Comparison of ENCODE assay signal across 9 mouse cellular contexts in genomic region chr8:11313176-11314111, GRCm38 (mm10). TPM values are rescaled to one million over a fixed set of nuclear protein-coding genes. Genes with fewer than 3 reads are reported as not detected.
DNase-seq lines count a peak whose midpoint lies in the region; ATAC-seq and TF ChIP-seq lines count a peak whose summit lies in the region.
"Had no signal": no experiment of that assay in that cellular context is flagged by ENCODE, and none has a peak within 500 bp of the region (broad histone marks: within the 10 kb centered on the region; RNA-seq: fewer than 3 reads in every experiment).

No protein-coding gene starts in this region.

- peak overlapping the region; percentile 71 for H3K9ac ChIP-seq in intestine, postnatal 0 days (ENCODE audit: low read depth, low read length)

- peak overlapping the region; percentile 82 for H3K4me3 ChIP-seq in gastrocnemius, adult 2 months
- H3K4me3 ChIP-seq in intestine, postnatal 0 days (ENCODE audit: low read depth, low read length), result peak overlapping the region; percentile 60
- H3K4me3 ChIP-seq in lung, adult 2 months (replicated peaks; ENCODE audit: extremely low read depth, low read depth, low read length), result peak overlapping the region; percentile 82

- peak overlapping the region; percentile 94 for H3K27ac ChIP-seq in gastrocnemius, adult 2 months
- H3K27ac ChIP-seq in intestine, postnatal 0 days (ENCODE audit: low read depth, low read length), result peak overlapping the region; percentile 79; the same call in 1 of the 2 replicates

- 9% methylated on average over 45 of the region's 45 CpGs for WGBS in intestine, postnatal 0 days
- WGBS in lung, adult 2 months, result 5% methylated on average over 45 of the region's 45 CpGs

- H3K4me2 ChIP-seq in intestine, postnatal 0 days (replicated peaks; ENCODE audit: low read depth), result peak overlapping the region; percentile 70

- H3K9me3 ChIP-seq in intestine, postnatal 0 days (ENCODE audit: control insufficient read depth), result no peaks in the 10 kb centered on the region
- H3K9me3 ChIP-seq: G1E had no signal

- no peaks in the 10 kb centered on the region; the same call in 1 of the 2 replicates for H3K4me1 ChIP-seq in intestine, postnatal 0 days (replicated peaks; ENCODE audit: control insufficient read depth, insufficient read depth, low read length)
- peaks cover 38% of the 10 kb centered on the region for H3K4me1 ChIP-seq in lung, adult 2 months (ENCODE audit: control insufficient read depth, insufficient read depth, low read length)

- no peak for ATAC-seq in intestine, postnatal 0 days

- intact Hi-C loops in gastrocnemius, adult 2 months (cut with DNase I), result loop anchor here (2.0 to 5.0 kb wide), 3 partner anchors 34 to 79 kb away; no protein-coding TSS in a partner anchor

- DNase-seq in gastrocnemius, adult 2 months, result peak; percentile 64
- no peak for DNase-seq in gastrocnemius, postnatal 25 days
- DNase-seq in adrenal gland, postnatal 10 days, result peak; percentile 65
- DNase-seq in frontal cortex, postnatal 36 days (ENCODE audit: low spot score in 2 of 2), result peak; percentile 19 to 22
- DNase-seq in lung, adult 2 months, result peak; percentile 68
- DNase-seq in right cerebral cortex, postnatal 25 days, result peak; percentile 45
- DNase-seq in spleen, postnatal 14 days (ENCODE audit: low spot score in 2 of 2), result no peak

- TF ChIP-seq POLR2A in lung, adult 2 months (IDR thresholded peaks at IDR 0.05; ENCODE audit: borderline replicate concordance, extremely low read depth, low read depth, low read length), result peak; percentile 65; the same call in 1 of the 2 replicates

- peaks cover 26% of the 10 kb centered on the region for H3K27me3 ChIP-seq in intestine, postnatal 0 days (replicated peaks; ENCODE audit: control insufficient read depth, insufficient read depth, low read length)

- no peaks in the 10 kb centered on the region for H3K36me3 ChIP-seq in intestine, postnatal 0 days (ENCODE audit: control insufficient read depth, insufficient read depth)
- H3K36me3 ChIP-seq: G1E had no signal

- TF ChIP-seq CTCF in gastrocnemius, adult 2 months (IDR thresholded peaks at IDR 0.05), result no peak
- no peak for TF ChIP-seq CTCF in intestine, postnatal 0 days (IDR thresholded peaks at IDR 0.05; ENCODE audit: low read depth)
- TF ChIP-seq CTCF in lung, adult 2 months (IDR thresholded peaks at IDR 0.05; ENCODE audit: insufficient read depth, low read length), result no peak

RNA-seq across cellular contexts. Expression of gene Col4a1, which starts 0.8 kb away (rescaled TPM):
- total RNA-seq in gastrocnemius, adult 2 months (2021), result 100 to 1,000 TPM in 1 of 2 experiments, 10 to 100 TPM in 1; 73.3 to 117 TPM
- total RNA-seq in gastrocnemius, postnatal 25 days (2021), result 100 to 1,000 TPM; 206 to 284 TPM
- 100 to 1,000 TPM; 677 to 700 TPM for total RNA-seq in adrenal gland, postnatal 10 days (2021)
- 84.5 and 85.5 TPM in 2 replicates for polyA plus RNA-seq in intestine, postnatal 0 days (2015; fragmentation: Nextera tagmentation; extraction: Ambion mirVana)
- polyA plus RNA-seq in lung, adult 2 months (2012; rRNA removed), result 556 and 580 TPM in 2 replicates
- polyA plus RNA-seq: G1E had no signal

RNA-seq across cellular contexts. Expression of gene Col4a2, which starts 0.8 kb away (rescaled TPM):
- 10 to 100 TPM; 51.3 to 69.5 TPM for total RNA-seq in gastrocnemius, adult 2 months (2021)
- 100 to 1,000 TPM; 101 to 136 TPM for total RNA-seq in gastrocnemius, postnatal 25 days (2021)
- total RNA-seq in adrenal gland, postnatal 10 days (2021), result 100 to 1,000 TPM; 322 to 338 TPM
- polyA plus RNA-seq in intestine, postnatal 0 days (2015; fragmentation: Nextera tagmentation; extraction: Ambion mirVana), result 44.5 and 44.8 TPM in 2 replicates
- 219 and 237 TPM in 2 replicates for polyA plus RNA-seq in lung, adult 2 months (2012; rRNA removed)
- polyA plus RNA-seq: G1E had no signal

Comparison
In these comparisons a context has a peak if more than half of its experiments do, and no peak if none do; other contexts are left out.
1. DNase-seq: peak in gastrocnemius, adult 2 months (single experiment), adrenal gland, postnatal 10 days (single experiment), frontal cortex, postnatal 36 days (2 of 2), lung, adult 2 months (single experiment) and right cerebral cortex, postnatal 25 days (single experiment); none in gastrocnemius, postnatal 25 days (single experiment) and spleen, postnatal 14 days (0 of 2).
2. Peak in every context shown above with its lines, with median percentiles within 50 percentile points of each other: H3K4me3 ChIP-seq.